Mouse (Mus musculus) limb, embryonic 10.5 days (tissue): ENCODE measurements around the gene Utp4. TPM values are rescaled to one million over a fixed set of nuclear protein-coding genes. Genes with fewer than 3 reads are reported as not detected.

Experiments used
- DNase-seq: peaks from one replicate; pipeline ENCODE4 v3.0.0-alpha.2; 2017; ENCODE audit warnings: low spot score
- H3K27ac ChIP-seq: fragments of 300-500 bp; sonication (generic); 2 replicates; pipeline ENCODE4 v1.5.1; 2016; ENCODE audit warnings: mild to moderate bottlenecking
- H3K27me3 ChIP-seq: fragments of 300-500 bp; sonication (generic); 2 replicates; pipeline ENCODE4 v1.6.1; 2016; ENCODE audit warnings: low read depth, mild to moderate bottlenecking; ENCODE audit not compliant: poor library complexity, severe bottlenecking
- H3K36me3 ChIP-seq: fragments of 300-500 bp; sonication (generic); 2 replicates; pipeline ENCODE4 v1.6.1; 2016; ENCODE audit warnings: mild to moderate bottlenecking, moderate library complexity
- H3K4me1 ChIP-seq: fragments of 300-500 bp; sonication (generic); 2 replicates; pipeline ENCODE4 v1.6.1; 2016
- H3K4me3 ChIP-seq: fragments of 300-500 bp; sonication (generic); 2 replicates; pipeline ENCODE4 v1.5.1; 2016; ENCODE audit warnings: mild to moderate bottlenecking, moderate library complexity
- H3K9me3 ChIP-seq: fragments of 300-500 bp; sonication (generic); replicated peaks from 2 replicates; pipeline ENCODE4 v1.6.1; 2016; ENCODE audit warnings: mild to moderate bottlenecking
- WGBS: fragments of 180-500 bp; shearing (Covaris S2); methylation state at CpG from one replicate; pipeline ENCODE4 v1.1.7; 2016; 5-methylcytosine and 5-hydroxymethylcytosine counted together
- polyA plus RNA-seq: library from polyadenylated mRNA; unstranded; fragments of >200 nt; fragmentation: Nextera tagmentation; extraction: Ambion mirVana; gene quantifications from 2 replicates; pipeline ENCODE4 v1.2.1, GENCODE M21; 2016

Gene Utp4
- polyA plus RNA-seq, 1 experiment from 2014 or later: 84.7 TPM

- Histone ChIP-seq H3K4me3 (no peak overlapping the region), H3K4me1 (peaks cover 63% of the 10 kb centered on the region), H3K9me3 (no peaks in the 10 kb centered on the region), H3K27me3 (no peaks in the 10 kb centered on the region), H3K36me3 (peaks cover 2% of the 10 kb centered on the region; the same call in 1 of the 2 replicates), H3K27ac (no peak overlapping the region)
- WGBS: 77% methylated on average over 16 of the region's 16 CpGs
- DNase-seq: no peak
Observed at GRCm38 (mm10) chr8:106934226-106934977, 41.0 kb downstream of the Utp4 start.

GRCm38 (mm10) chr8:106935324-106935869, 42.0 kb downstream of the Utp4 start, which contains the start of gene Sntb2:
Sntb2 (plus strand) TSS chr8:106935750.
- peak; percentile 99 for DNase-seq
- WGBS: 0% methylated on average over 41 of the region's 41 CpGs
- H3K27ac ChIP-seq: peak within 1 kb of the TSS; percentile 96

GRCm38 (mm10) chr8:106935899-106936477, 42.6 kb downstream of the Utp4 start:
- WGBS: under 1% methylated on average over 75 of the region's 76 CpGs
- DNase-seq: peak; percentile 82

More at GRCm38 (mm10) chr8:106935324-106935869, 42.0 kb downstream of the Utp4 start, which contains the start of gene Sntb2:
- Histone ChIP-seq H3K36me3 (peaks cover 6% of the 10 kb centered on the region; the same call in 1 of the 2 replicates), H3K27me3 (no peaks in the 10 kb centered on the region), H3K9me3 (no peaks in the 10 kb centered on the region), H3K4me3 (peak within 1 kb of the TSS; percentile 91), H3K4me1 (peaks cover 56% of the 10 kb centered on the region)

DNA sequence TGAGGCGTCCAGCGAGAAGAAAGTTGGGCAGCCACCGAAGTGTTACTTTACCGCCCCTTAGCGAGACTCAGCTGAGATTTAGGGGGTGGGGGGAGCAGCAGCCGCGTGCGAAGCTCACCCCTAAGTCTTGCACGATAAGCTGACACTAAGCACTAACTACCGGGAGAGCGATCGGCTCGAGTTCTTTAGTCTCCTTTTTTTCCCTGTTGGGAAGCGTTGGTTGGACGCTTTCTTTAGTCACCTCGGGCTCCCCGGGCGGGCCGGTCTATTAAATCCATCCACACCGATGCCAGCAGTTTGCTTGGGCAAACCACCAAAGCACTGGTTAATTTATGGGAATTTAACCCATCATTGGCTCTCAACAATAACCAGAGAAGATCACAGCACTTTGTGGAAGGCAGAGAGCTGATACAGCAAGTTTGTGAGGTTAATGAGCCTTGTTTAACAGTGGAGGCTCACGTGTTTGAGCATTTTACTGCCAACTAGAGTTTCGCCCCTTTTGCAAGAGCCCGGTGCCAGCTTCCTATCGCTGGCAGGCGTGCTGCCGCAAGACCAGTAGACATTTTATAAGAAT, 43.1 kb downstream of the Utp4 start:
- Histone ChIP-seq H3K27me3 (no peaks in the 10 kb centered on the region), H3K9me3 (no peaks in the 10 kb centered on the region), H3K4me3 (peak overlapping the region; percentile 91), H3K27ac (peak overlapping the region; percentile 96), H3K4me1 (peaks cover 54% of the 10 kb centered on the region), H3K36me3 (peaks cover 9% of the 10 kb centered on the region; the same call in 1 of the 2 replicates)
- WGBS: 2% methylated on average over 26 of the region's 26 CpGs
- DNase-seq: no peak

More at GRCm38 (mm10) chr8:106935899-106936477, 42.6 kb downstream of the Utp4 start:
- no peaks in the 10 kb centered on the region for H3K9me3 ChIP-seq
- H3K27ac ChIP-seq: peak overlapping the region; percentile 96
- peaks cover 56% of the 10 kb centered on the region for H3K4me1 ChIP-seq
- peak overlapping the region; percentile 91 for H3K4me3 ChIP-seq
- peaks cover 7% of the 10 kb centered on the region; the same call in 1 of the 2 replicates for H3K36me3 ChIP-seq
- no peaks in the 10 kb centered on the region for H3K27me3 ChIP-seq

DNA sequence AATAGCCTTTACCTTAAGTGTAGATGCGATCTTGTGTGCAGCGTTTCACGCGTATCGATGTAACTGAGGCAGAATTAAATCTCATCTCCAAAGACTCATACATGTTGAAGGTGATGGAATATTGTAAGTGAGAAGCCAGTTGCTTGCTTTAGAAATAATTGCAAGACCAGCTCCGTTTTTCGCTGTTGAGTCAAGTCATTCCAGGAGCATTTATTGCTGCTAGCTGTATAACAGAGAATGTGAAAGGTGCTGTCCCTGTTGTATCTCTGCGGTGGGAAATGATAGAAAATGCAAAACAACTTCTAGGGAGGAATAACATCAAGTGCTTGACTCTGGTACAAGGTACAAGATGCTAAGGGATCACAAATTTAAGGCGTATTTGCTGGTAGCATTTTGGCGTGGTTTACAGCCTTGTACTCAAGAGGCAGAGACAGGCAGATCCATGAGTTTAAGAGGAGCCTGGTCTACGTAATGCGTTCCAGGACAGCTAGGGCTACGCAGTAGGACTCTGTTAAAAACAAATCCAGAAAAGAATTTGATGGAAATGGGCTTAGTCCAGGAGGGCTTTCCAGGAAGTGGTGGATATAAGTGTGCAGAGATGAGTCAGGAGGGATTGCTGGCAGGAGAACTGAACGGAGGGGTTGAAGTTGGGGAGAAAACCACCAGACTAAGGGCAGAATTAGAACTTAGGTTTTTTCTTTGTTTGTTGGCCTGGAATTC, 43.8 kb downstream of the Utp4 start:
- H3K27me3 ChIP-seq: no peaks in the 10 kb centered on the region
- no peaks in the 10 kb centered on the region for H3K9me3 ChIP-seq
- peaks cover 9% of the 10 kb centered on the region; the same call in 1 of the 2 replicates for H3K36me3 ChIP-seq
- no peak for DNase-seq
- no peak overlapping the region for H3K27ac ChIP-seq
- WGBS: 38% methylated on average over 14 of the region's 14 CpGs
- H3K4me1 ChIP-seq: peaks cover 47% of the 10 kb centered on the region
- H3K4me3 ChIP-seq: peak overlapping the region; percentile 91

DNA sequence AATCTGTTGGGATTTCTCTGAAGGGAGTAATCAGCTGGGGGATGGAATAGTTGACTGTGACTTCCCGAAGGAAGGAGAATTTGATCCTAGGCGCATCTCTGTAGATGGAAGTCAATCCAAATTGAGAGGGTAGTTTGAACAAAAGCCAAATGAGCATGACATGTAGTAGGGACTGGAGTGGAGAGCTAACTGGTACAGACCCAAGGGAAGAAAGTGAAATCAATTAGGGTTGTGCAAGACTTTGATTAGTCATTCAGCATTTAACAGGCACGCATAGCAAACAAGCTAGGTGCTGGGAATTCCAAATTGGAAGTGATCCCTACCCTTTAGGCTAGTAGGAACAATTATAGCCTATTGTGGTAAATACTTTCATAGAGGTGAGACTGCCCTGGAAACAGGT, 48.4 kb downstream of the Utp4 start:
- H3K4me1 ChIP-seq: peaks cover 25% of the 10 kb centered on the region
- DNase-seq: no peak
- 92% methylated on average over 3 of the region's 3 CpGs for WGBS
- H3K27ac ChIP-seq: no peak overlapping the region
- no peak overlapping the region for H3K4me3 ChIP-seq
- no peaks in the 10 kb centered on the region for H3K27me3 ChIP-seq
- H3K9me3 ChIP-seq: no peaks in the 10 kb centered on the region
- H3K36me3 ChIP-seq: peaks cover 18% of the 10 kb centered on the region

GRCm38 (mm10) chr8:106943874-106944418, 50.5 kb downstream of the Utp4 start:
- H3K4me3 ChIP-seq: no peak overlapping the region
- DNase-seq: no peak
- WGBS: 93% methylated on average over 3 of the region's 3 CpGs
- peaks cover 20% of the 10 kb centered on the region for H3K36me3 ChIP-seq
- no peak overlapping the region for H3K27ac ChIP-seq
- H3K4me1 ChIP-seq: peaks cover 9% of the 10 kb centered on the region
- no peaks in the 10 kb centered on the region for H3K27me3 ChIP-seq
- H3K9me3 ChIP-seq: no peaks in the 10 kb centered on the region

- Histone ChIP-seq H3K4me3 (no peak overlapping the region), H3K36me3 (peaks cover 15% of the 10 kb centered on the region; the same call in 1 of the 2 replicates), H3K4me1 (peaks cover 4% of the 10 kb centered on the region), H3K27ac (no peak overlapping the region), H3K9me3 (no peaks in the 10 kb centered on the region), H3K27me3 (no peaks in the 10 kb centered on the region)
- DNase-seq: no peak
- WGBS: 79% methylated on average over 3 of the region's 3 CpGs
Observed at GRCm38 (mm10) chr8:106944756-106945155, 51.3 kb downstream of the Utp4 start.

GRCm38 (mm10) chr8:106948678-106949243, 55.3 kb downstream of the Utp4 start:
- 88% methylated on average over 3 of the region's 3 CpGs for WGBS
- no peaks in the 10 kb centered on the region for H3K9me3 ChIP-seq

GRCm38 (mm10) chr8:106951707-106952106, 58.3 kb downstream of the Utp4 start:
- H3K27ac ChIP-seq: no peak overlapping the region
- DNase-seq: no peak
- no peak overlapping the region for H3K4me3 ChIP-seq
- 86% methylated on average over 4 of the region's 4 CpGs for WGBS
- H3K36me3 ChIP-seq: peaks cover 11% of the 10 kb centered on the region
- no peaks in the 10 kb centered on the region for H3K4me1 ChIP-seq
- H3K27me3 ChIP-seq: no peaks in the 10 kb centered on the region
- H3K9me3 ChIP-seq: no peaks in the 10 kb centered on the region

More at GRCm38 (mm10) chr8:106948678-106949243, 55.3 kb downstream of the Utp4 start:
- no peak overlapping the region for H3K27ac ChIP-seq
- H3K4me1 ChIP-seq: no peaks in the 10 kb centered on the region
- H3K27me3 ChIP-seq: no peaks in the 10 kb centered on the region
- no peak overlapping the region for H3K4me3 ChIP-seq
- peaks cover 8% of the 10 kb centered on the region; the same call in 1 of the 2 replicates for H3K36me3 ChIP-seq
- DNase-seq: no peak

- DNase-seq: no peak
- WGBS: 89% methylated on average over 4 of the region's 4 CpGs
Observed at GRCm38 (mm10) chr8:106953571-106953970, 60.1 kb downstream of the Utp4 start.

DNA sequence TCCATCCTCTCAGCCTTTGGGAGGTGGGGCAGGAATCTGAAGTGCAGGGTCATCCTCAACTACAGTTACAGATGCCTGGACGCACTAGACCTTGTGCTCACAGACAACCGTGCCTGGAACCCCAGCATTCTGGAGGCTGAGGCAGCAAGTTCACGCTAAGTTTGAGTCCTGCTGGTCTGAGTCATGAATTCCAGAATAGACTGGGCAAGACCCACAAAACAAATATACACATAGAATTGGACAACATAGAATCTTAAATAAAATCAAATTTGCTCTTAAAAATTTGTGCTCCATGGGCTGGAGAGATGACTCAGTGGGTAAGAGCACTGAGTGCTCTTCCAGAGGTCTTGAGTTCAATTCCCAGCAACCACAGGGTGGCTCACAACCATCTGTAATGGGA, 63.6 kb downstream of the Utp4 start:
- DNase-seq: no peak
- Histone ChIP-seq H3K4me3 (no peak overlapping the region), H3K9me3 (no peaks in the 10 kb centered on the region), H3K27ac (no peak overlapping the region), H3K27me3 (no peaks in the 10 kb centered on the region), H3K4me1 (no peaks in the 10 kb centered on the region), H3K36me3 (peaks cover 8% of the 10 kb centered on the region)
- WGBS: 93% methylated on average over 3 of the region's 3 CpGs

More at GRCm38 (mm10) chr8:106953571-106953970, 60.1 kb downstream of the Utp4 start:
- no peaks in the 10 kb centered on the region for H3K4me1 ChIP-seq
- H3K27ac ChIP-seq: no peak overlapping the region
- H3K27me3 ChIP-seq: no peaks in the 10 kb centered on the region
- peaks cover 12% of the 10 kb centered on the region for H3K36me3 ChIP-seq
- H3K9me3 ChIP-seq: no peaks in the 10 kb centered on the region
- no peak overlapping the region for H3K4me3 ChIP-seq
